Mouse (Mus musculus): Measurements from ENCODE around the gene Tpsab1. TPM values are rescaled to one million over a fixed set of nuclear protein-coding genes. Genes with fewer than 3 reads are reported as not detected.

Tpsab1 gene
- total RNA-seq, 4 experiments from 2014 or later: 0.22 to 0.55 (median 0.39) TPM

Other genes starting within 250 kb of the Tpsab1 start
- gene Telo2, start 229.6 kb downstream of the Tpsab1 start, total RNA-seq (2022): 10 to 100 TPM; 10.8 to 15.7 (median 13.5) TPM
- 1 to 10 TPM; 3.4 to 7.7 (median 4.5) TPM for gene Ptx4, start 224.8 kb downstream of the Tpsab1 start, total RNA-seq (2022)
- 10 to 100 TPM; 25.7 to 28.2 (median 27.1) TPM for gene Clcn7, start 212.2 kb downstream of the Tpsab1 start, total RNA-seq (2022)
- not detected for gene Ccdc154, start 183.1 kb downstream of the Tpsab1 start, total RNA-seq (2022)
- not detected for gene Gm38655, start 170.1 kb downstream of the Tpsab1 start, total RNA-seq (2022)
- gene BC003965, start 161.0 kb downstream of the Tpsab1 start, total RNA-seq (2022): 10 to 100 TPM; 21.6 to 25.9 (median 22.5) TPM
- gene Unkl, start 157.2 kb downstream of the Tpsab1 start, total RNA-seq (2022): 10 to 100 TPM in 1 of 4 experiments, 1 to 10 TPM in 3; 7.0 to 11.2 (median 7.9) TPM
- 10 to 100 TPM; 11.6 to 17.1 (median 14.5) TPM for gene Gnptg, start 105.4 kb downstream of the Tpsab1 start, total RNA-seq (2022)
- gene Tsr3, start 105.4 kb downstream of the Tpsab1 start, total RNA-seq (2022): 10 to 100 TPM in 1 of 4 experiments, 1 to 10 TPM in 3; 6.2 to 10.5 (median 8.2) TPM
- 1 to 10 TPM in 1 of 4 experiments, under 1 TPM in 3; 0.52 to 1.5 (median 0.73) TPM for gene Baiap3, start 89.2 kb downstream of the Tpsab1 start, total RNA-seq (2022)
- 10 to 100 TPM; 86.5 to 98.1 (median 89.4) TPM for gene Ube2i, start 70.9 kb downstream of the Tpsab1 start, total RNA-seq (2022)
- gene Prss34, start 47.2 kb downstream of the Tpsab1 start, total RNA-seq (2022): under 1 TPM in 1 of 4 experiments, not detected in 3; 0.23 TPM
- not detected for gene Prss28, start 36.9 kb downstream of the Tpsab1 start, total RNA-seq (2022)
- gene Prss29, start 26.9 kb downstream of the Tpsab1 start, total RNA-seq (2022): not detected
- 1 to 10 TPM in 1 of 4 experiments, under 1 TPM in 3; 0.24 to 1.4 (median 0.72) TPM for gene Tpsb2, start 20.7 kb upstream of the Tpsab1 start, total RNA-seq (2022)
- not detected for gene Tpsg1, start 23.7 kb upstream of the Tpsab1 start, total RNA-seq (2022)
- gene Cacna1h, start 88.2 kb upstream of the Tpsab1 start, total RNA-seq (2022): 1 to 10 TPM; 3.9 to 9.7 (median 7.7) TPM
- gene Tekt4, start 109.1 kb upstream of the Tpsab1 start, total RNA-seq (2022): under 1 TPM in 3 of 4 experiments, not detected in 1; 0.28 to 0.46 (median 0.33) TPM
- gene Sstr5, start 151.7 kb upstream of the Tpsab1 start, total RNA-seq (2022): not detected
- gene Sox8, start 225.1 kb upstream of the Tpsab1 start, total RNA-seq (2022): under 1 TPM; 0.24 to 0.37 (median 0.32) TPM
- 10 to 100 TPM; 30.7 to 34.2 (median 33.8) TPM for gene Lmf1, start 233.5 kb upstream of the Tpsab1 start, total RNA-seq (2022)

Measured in heart, adult 8-10 months (tissue).